Mouse (Mus musculus) heart, adult 2 months (tissue): Measurements from ENCODE around the gene Harbi1.

Source experiments
- CTCF ChIP-seq: fragments of 200-600 bp; IDR thresholded peaks from 2 replicates; pipeline ENCODE4 v1.8.1; 2022; ENCODE audit warnings: antibody characterized with exemption, mild to moderate bottlenecking, moderate library complexity
- POLR2A ChIP-seq: fragments of 200-500 bp; IDR thresholded peaks from 2 replicates; pipeline ENCODE4 v1.6.1; 2011; ENCODE audit warnings: mild to moderate bottlenecking, low read depth, low read length, control low read depth; ENCODE audit not compliant: insufficient read depth

DNA sequence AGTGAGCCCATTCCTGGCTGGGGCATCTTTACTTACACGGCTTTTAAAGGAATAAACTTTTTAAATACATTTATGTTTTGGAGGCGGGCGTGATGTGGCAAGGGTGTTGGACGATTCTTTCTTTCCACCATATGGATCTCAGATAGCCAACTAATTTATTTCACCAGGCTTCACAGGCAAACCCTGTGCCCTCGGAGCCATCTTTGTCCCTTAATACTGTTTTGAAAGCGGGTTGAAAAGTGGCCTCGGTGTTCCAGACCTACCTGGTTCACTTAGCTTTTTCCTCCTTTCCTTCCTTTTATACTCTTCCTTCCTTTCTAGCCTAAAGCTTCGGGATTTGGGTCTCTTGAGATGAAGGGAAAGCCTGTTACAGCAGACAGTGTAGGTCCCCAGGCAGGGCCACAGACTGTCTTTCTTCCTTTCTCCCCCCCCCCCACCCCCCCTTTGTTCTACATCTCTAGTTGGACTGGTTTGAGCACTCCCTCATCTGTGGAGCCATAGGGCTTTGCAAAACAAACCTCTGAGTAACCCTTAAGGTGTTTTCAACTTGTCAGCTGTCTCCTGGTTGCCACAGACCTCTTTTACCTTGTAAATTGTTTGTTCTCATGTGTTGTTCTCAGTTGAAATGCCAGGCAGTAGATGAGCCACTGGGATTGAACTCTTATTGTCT lies 739 bp downstream of the Harbi1 start:
- no peak for TF ChIP-seq POLR2A
- TF ChIP-seq CTCF, result no peak
